Mouse (Mus musculus) CD4-positive, CD25-positive, alpha-beta regulatory T cell, adult 4 months (primary cell): ENCODE measurements around the gene 4933400A11Rik. TPM values are rescaled to one million over a fixed set of nuclear protein-coding genes. Genes with fewer than 3 reads are reported as not detected.

ENCODE experiments used
- ATAC-seq: one replicate; pipeline ENCODE4 v1.8.0; 2017
- polyA plus RNA-seq, 2 experiments: library from polyadenylated mRNA; unstranded; fragments of 100-300 nt; shearing (Covaris generic); gene quantifications; one replicate each; pipeline ENCODE4 v1.2.1; 2017

Gene 4933400A11Rik
- polyA plus RNA-seq, result not detected

GRCm38 (mm10) chrX:169779535-169779934, at the start of gene 4933400A11Rik:
4933400A11Rik (minus strand) TSS chrX:169779635.
- no peak for ATAC-seq

- peak; percentile 49 for ATAC-seq
Measured at GRCm38 (mm10) chrX:169828136-169828535, 48.7 kb upstream of the 4933400A11Rik start.

- no peak for ATAC-seq
Measured at GRCm38 (mm10) chrX:169827720-169828119, 48.3 kb upstream of the 4933400A11Rik start.

- no peak for ATAC-seq
Measured at GRCm38 (mm10) chrX:169826947-169827346, 47.5 kb upstream of the 4933400A11Rik start.

GRCm38 (mm10) chrX:169813673-169814072, 34.2 kb upstream of the 4933400A11Rik start:
- no peak for ATAC-seq

GRCm38 (mm10) chrX:169811783-169812182, 32.3 kb upstream of the 4933400A11Rik start:
- ATAC-seq, result no peak

- no peak for ATAC-seq
Measured at GRCm38 (mm10) chrX:169811318-169811717, 31.9 kb upstream of the 4933400A11Rik start.

- no peak for ATAC-seq
Measured at GRCm38 (mm10) chrX:169807744-169808143, 28.3 kb upstream of the 4933400A11Rik start.

- no peak for ATAC-seq
Measured at GRCm38 (mm10) chrX:169805791-169806190, 26.4 kb upstream of the 4933400A11Rik start.

- ATAC-seq, result no peak
Measured at GRCm38 (mm10) chrX:169800238-169800637, 20.8 kb upstream of the 4933400A11Rik start.

GRCm38 (mm10) chrX:169798987-169799680, 19.7 kb upstream of the 4933400A11Rik start:
- ATAC-seq, result peak; percentile 51

GRCm38 (mm10) chrX:169797148-169797547, 17.7 kb upstream of the 4933400A11Rik start:
- ATAC-seq, result no peak

GRCm38 (mm10) chrX:169794831-169795311, 15.4 kb upstream of the 4933400A11Rik start:
- ATAC-seq, result no peak

GRCm38 (mm10) chrX:169794421-169794820, 15.0 kb upstream of the 4933400A11Rik start:
- ATAC-seq, result no peak

- ATAC-seq, result no peak
Measured at GRCm38 (mm10) chrX:169792879-169793278, 13.4 kb upstream of the 4933400A11Rik start.

GRCm38 (mm10) chrX:169789702-169790101, 10.3 kb upstream of the 4933400A11Rik start:
- no peak for ATAC-seq

GRCm38 (mm10) chrX:169758001-169758400, 21.4 kb downstream of the 4933400A11Rik start:
- ATAC-seq, result no peak

GRCm38 (mm10) chrX:169735387-169735969, 44.0 kb downstream of the 4933400A11Rik start:
- ATAC-seq, result no peak

Other genes starting within 250 kb of the 4933400A11Rik start
- gene Mid1, start 94.4 kb downstream of the 4933400A11Rik start, polyA plus RNA-seq, result 1 to 10 TPM; 3.8 to 4.3 TPM
- 100 to 1,000 TPM in 1 of 2 experiments, 10 to 100 TPM in 1; 25.2 to 130 TPM for gene Gm21887, start 230.0 kb upstream of the 4933400A11Rik start, polyA plus RNA-seq